Mouse (Mus musculus): ENCODE measurements around the gene Taf1d. TPM values are rescaled to one million over a fixed set of nuclear protein-coding genes. Genes with fewer than 3 reads are reported as not detected.

Taf1d gene
- total and polyA plus RNA-seq, 2 experiments from 2014 or later = 46.0 to 49.1 TPM

DNA sequence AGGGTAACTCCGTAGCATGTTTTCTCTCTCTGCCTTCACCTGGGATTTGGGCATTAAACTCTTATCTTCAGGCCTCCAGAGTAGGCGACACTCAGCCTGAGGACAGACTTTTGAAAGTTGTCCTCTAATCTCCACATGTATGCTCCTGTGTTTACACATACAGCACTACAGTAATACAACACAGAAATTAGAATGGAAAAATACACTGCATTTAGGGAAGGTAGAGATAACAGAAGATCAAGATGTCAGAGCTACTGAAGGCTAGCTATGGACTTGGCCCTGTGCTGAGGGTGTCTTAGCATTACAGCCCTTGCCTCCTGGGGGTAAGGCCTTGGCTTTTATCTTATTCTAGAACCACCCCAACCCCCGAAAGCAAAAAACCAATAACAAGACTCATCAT is 17.6 kb upstream of the Taf1d start:
- no peak overlapping the region for H3K27ac ChIP-seq (ENCODE audit: low read depth, low read length)
- no peak overlapping the region for H3K9ac ChIP-seq (replicated peaks; ENCODE audit: low read length, poor library complexity, severe bottlenecking)
- WGBS = 86% methylated on average over 3 of the region's 3 CpGs
- DNase-seq (ENCODE audit: low spot score) (no peak), ATAC-seq (ENCODE audit: low FRiP score) (no peak)
- no peak overlapping the region for H3K4me3 ChIP-seq (ENCODE audit: low read depth, low read length)
- H3K4me2 ChIP-seq (ENCODE audit: low read depth, low read length, poor library complexity, severe bottlenecking) = no peak overlapping the region
- H3K9me3 ChIP-seq (ENCODE audit: low read length) = no peaks in the 10 kb centered on the region
- H3K4me1 ChIP-seq (ENCODE audit: insufficient read depth, low read length) = no peaks in the 10 kb centered on the region
- no peak for TF ChIP-seq CTCF (IDR thresholded peaks at IDR 0.05)
- H3K36me3 ChIP-seq (ENCODE audit: insufficient read depth, low read length) = peaks cover 10% of the 10 kb centered on the region; the same call in 1 of the 2 replicates
- H3K27me3 ChIP-seq (ENCODE audit: insufficient read depth, low read length) = no peaks in the 10 kb centered on the region

GRCm38 (mm10) chr9:15289251-15289650 is 16.8 kb upstream of the Taf1d start:
- 92% methylated on average over 6 of the region's 6 CpGs for WGBS
- TF ChIP-seq CTCF (IDR thresholded peaks at IDR 0.05) = no peak
- Histone ChIP-seq H3K9me3 (ENCODE audit: low read length) (no peaks in the 10 kb centered on the region), H3K27ac (ENCODE audit: low read depth, low read length) (no peak overlapping the region), H3K4me1 (ENCODE audit: insufficient read depth, low read length) (no peaks in the 10 kb centered on the region), H3K4me2 (ENCODE audit: low read depth, low read length, poor library complexity, severe bottlenecking) (no peak overlapping the region), H3K36me3 (ENCODE audit: insufficient read depth, low read length) (peaks cover 10% of the 10 kb centered on the region; the same call in 1 of the 2 replicates), H3K9ac (replicated peaks; ENCODE audit: low read length, poor library complexity, severe bottlenecking) (no peak overlapping the region), H3K27me3 (ENCODE audit: insufficient read depth, low read length) (no peaks in the 10 kb centered on the region), H3K4me3 (ENCODE audit: low read depth, low read length) (no peak overlapping the region)
- DNase-seq (ENCODE audit: low spot score) = no peak
- ATAC-seq (ENCODE audit: low FRiP score) = no peak

GRCm38 (mm10) chr9:15297112-15297511 is 8.9 kb upstream of the Taf1d start:
- no peak for TF ChIP-seq CTCF (IDR thresholded peaks at IDR 0.05)
- Histone ChIP-seq H3K27me3 (ENCODE audit: insufficient read depth, low read length) (no peaks in the 10 kb centered on the region), H3K27ac (ENCODE audit: low read depth, low read length) (no peak overlapping the region), H3K36me3 (ENCODE audit: insufficient read depth, low read length) (peaks cover 6% of the 10 kb centered on the region; the same call in 1 of the 2 replicates), H3K9ac (replicated peaks; ENCODE audit: low read length, poor library complexity, severe bottlenecking) (no peak overlapping the region), H3K9me3 (ENCODE audit: low read length) (no peaks in the 10 kb centered on the region), H3K4me3 (ENCODE audit: low read depth, low read length) (no peak overlapping the region), H3K4me1 (ENCODE audit: insufficient read depth, low read length) (peaks cover 2% of the 10 kb centered on the region; the same call in 1 of the 2 replicates), H3K4me2 (ENCODE audit: low read depth, low read length, poor library complexity, severe bottlenecking) (no peak overlapping the region)
- no peak for DNase-seq (ENCODE audit: low spot score)
- WGBS = 91% methylated on average over 7 of the region's 7 CpGs
- ATAC-seq (ENCODE audit: low FRiP score) = no peak

- no peak for DNase-seq (ENCODE audit: low spot score)
- ATAC-seq (ENCODE audit: low FRiP score) = no peak
- TF ChIP-seq CTCF (IDR thresholded peaks at IDR 0.05) = no peak
- H3K4me1 ChIP-seq (ENCODE audit: insufficient read depth, low read length) = peaks cover 2% of the 10 kb centered on the region; the same call in 1 of the 2 replicates
- peaks cover 4% of the 10 kb centered on the region; the same call in 1 of the 2 replicates for H3K36me3 ChIP-seq (ENCODE audit: insufficient read depth, low read length)
- H3K4me2 ChIP-seq (ENCODE audit: low read depth, low read length, poor library complexity, severe bottlenecking) = no peak overlapping the region
- H3K9me3 ChIP-seq (ENCODE audit: low read length) = no peaks in the 10 kb centered on the region
- no peak overlapping the region for H3K9ac ChIP-seq (replicated peaks; ENCODE audit: low read length, poor library complexity, severe bottlenecking)
- H3K27ac ChIP-seq (ENCODE audit: low read depth, low read length) = no peak overlapping the region
- H3K4me3 ChIP-seq (ENCODE audit: low read depth, low read length) = no peak overlapping the region
- H3K27me3 ChIP-seq (ENCODE audit: insufficient read depth, low read length) = no peaks in the 10 kb centered on the region
- WGBS = 73% methylated on average over 2 of the region's 2 CpGs
Observed at GRCm38 (mm10) chr9:15298451-15298850, 7.6 kb upstream of the Taf1d start.

GRCm38 (mm10) chr9:15300056-15300455 is 6.0 kb upstream of the Taf1d start:
- H3K27ac ChIP-seq (ENCODE audit: low read depth, low read length) = no peak overlapping the region
- ATAC-seq (ENCODE audit: low FRiP score) = no peak
- H3K4me1 ChIP-seq (ENCODE audit: insufficient read depth, low read length) = peaks cover 6% of the 10 kb centered on the region; the same call in 1 of the 2 replicates
- H3K36me3 ChIP-seq (ENCODE audit: insufficient read depth, low read length) = peaks cover 4% of the 10 kb centered on the region; the same call in 1 of the 2 replicates
- H3K9ac ChIP-seq (replicated peaks; ENCODE audit: low read length, poor library complexity, severe bottlenecking) = no peak overlapping the region
- no peaks in the 10 kb centered on the region for H3K9me3 ChIP-seq (ENCODE audit: low read length)
- WGBS = 90% methylated on average over 5 of the region's 5 CpGs
- no peaks in the 10 kb centered on the region for H3K27me3 ChIP-seq (ENCODE audit: insufficient read depth, low read length)
- H3K4me2 ChIP-seq (ENCODE audit: low read depth, low read length, poor library complexity, severe bottlenecking) = no peak overlapping the region
- H3K4me3 ChIP-seq (ENCODE audit: low read depth, low read length) = no peak overlapping the region
- no peak for DNase-seq (ENCODE audit: low spot score)
- no peak for TF ChIP-seq CTCF (IDR thresholded peaks at IDR 0.05)

DNA sequence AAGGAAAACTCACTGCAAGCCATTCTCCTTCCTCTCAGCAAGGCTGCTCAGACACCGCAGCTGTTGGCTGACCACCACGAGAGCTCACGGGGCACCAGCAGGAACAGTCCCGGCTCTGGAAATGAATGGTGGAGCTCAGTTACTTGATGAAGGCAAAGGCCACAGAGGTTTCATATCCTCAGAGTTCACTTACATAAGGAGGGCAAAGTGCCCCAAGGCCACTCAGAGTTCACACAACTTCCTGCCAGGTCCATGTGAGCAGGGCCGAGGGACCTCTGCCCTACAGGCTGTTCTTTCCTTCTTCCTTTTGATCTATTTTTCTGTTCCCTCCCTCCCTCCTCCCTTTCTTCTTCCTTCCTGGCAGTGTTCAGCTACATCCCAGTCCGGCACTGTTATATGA is 4.6 kb upstream of the Taf1d start:
- TF ChIP-seq CTCF (IDR thresholded peaks at IDR 0.05) = no peak
- Histone ChIP-seq H3K4me1 (ENCODE audit: insufficient read depth, low read length) (peaks cover 7% of the 10 kb centered on the region; the same call in 1 of the 2 replicates), H3K36me3 (ENCODE audit: insufficient read depth, low read length) (peaks cover 4% of the 10 kb centered on the region; the same call in 1 of the 2 replicates), H3K27ac (ENCODE audit: low read depth, low read length) (no peak overlapping the region), H3K27me3 (ENCODE audit: insufficient read depth, low read length) (no peaks in the 10 kb centered on the region), H3K9ac (replicated peaks; ENCODE audit: low read length, poor library complexity, severe bottlenecking) (no peak overlapping the region), H3K9me3 (ENCODE audit: low read length) (no peaks in the 10 kb centered on the region), H3K4me2 (ENCODE audit: low read depth, low read length, poor library complexity, severe bottlenecking) (no peak overlapping the region), H3K4me3 (ENCODE audit: low read depth, low read length) (no peak overlapping the region)
- WGBS = 49% methylated on average over 6 of the region's 6 CpGs
- no peak for ATAC-seq (ENCODE audit: low FRiP score)
- DNase-seq (ENCODE audit: low spot score) = no peak
